Mouse (Mus musculus) lung, postnatal 10 days (tissue): ENCODE data around the gene Sp100.

Experiments
- DNase-seq: peaks from one replicate; pipeline ENCODE4 v3.0.0; 2021

Sp100 gene

GRCm38 (mm10) chr1:85703245-85704186 is 53.7 kb downstream of the Sp100 start:
- peak; percentile 92 for DNase-seq

DNA sequence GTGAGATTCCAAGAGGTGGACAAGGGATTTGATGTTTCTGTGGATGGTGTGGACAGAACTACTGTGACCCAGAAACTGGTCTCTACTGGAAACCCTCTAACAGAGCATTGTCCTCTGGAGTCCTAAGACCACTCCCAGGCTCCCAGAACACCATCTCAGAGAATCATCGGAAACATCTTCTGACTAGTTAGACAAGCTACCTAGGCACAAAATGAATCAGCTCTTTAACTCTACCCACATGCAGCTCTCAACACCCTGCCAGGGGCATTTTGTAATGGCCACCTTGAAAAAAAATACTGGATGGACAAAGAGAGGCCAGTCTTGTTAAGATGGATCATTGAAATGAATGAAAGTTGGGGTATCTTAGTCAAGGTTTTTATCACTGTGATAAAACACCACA is 55.8 kb downstream of the Sp100 start:
- no peak for DNase-seq

DNA sequence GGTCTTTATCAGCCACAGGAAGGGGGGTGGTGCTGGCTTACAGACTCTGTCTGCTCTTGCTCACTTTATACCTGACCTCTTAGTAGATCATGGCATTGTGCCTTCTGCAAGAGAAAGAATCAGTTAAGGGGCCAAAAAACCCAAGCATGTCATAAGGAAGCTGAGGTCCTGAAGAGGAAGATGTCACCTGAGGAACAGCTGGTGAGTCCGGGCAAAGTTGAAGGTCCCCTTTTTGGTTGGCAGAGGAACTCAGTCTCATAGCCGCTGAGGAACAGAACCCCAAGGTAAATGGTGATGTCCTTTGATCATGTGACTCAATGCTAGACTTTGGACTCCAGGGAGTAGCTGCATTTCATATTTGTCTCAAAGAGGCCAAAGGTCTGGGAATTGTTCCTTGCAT is 57.0 kb downstream of the Sp100 start:
- no peak for DNase-seq

GRCm38 (mm10) chr1:85714501-85714900 is 64.7 kb downstream of the Sp100 start:
- DNase-seq = no peak

GRCm38 (mm10) chr1:85716447-85717027 is 66.7 kb downstream of the Sp100 start:
- no peak for DNase-seq

DNA sequence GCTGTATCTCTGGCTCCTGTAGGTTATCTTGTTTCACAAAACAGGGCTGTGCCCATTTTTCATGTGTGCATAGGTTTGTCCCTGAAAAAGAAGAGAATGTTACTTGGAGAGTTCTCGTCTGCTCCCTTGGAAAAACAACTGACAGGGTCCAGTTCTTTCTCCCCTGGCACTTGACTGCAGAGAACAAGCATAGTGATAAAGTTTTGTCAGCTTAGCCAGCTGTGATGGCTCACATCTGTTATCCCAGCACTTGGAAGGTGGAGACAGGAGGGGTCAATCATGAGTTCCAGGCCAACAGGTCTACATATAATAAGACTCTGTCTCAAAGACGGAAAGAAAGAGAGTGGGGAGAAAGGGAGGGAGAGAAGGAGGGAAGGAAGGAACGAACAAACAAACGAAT is 69.3 kb downstream of the Sp100 start:
- no peak for DNase-seq

DNA sequence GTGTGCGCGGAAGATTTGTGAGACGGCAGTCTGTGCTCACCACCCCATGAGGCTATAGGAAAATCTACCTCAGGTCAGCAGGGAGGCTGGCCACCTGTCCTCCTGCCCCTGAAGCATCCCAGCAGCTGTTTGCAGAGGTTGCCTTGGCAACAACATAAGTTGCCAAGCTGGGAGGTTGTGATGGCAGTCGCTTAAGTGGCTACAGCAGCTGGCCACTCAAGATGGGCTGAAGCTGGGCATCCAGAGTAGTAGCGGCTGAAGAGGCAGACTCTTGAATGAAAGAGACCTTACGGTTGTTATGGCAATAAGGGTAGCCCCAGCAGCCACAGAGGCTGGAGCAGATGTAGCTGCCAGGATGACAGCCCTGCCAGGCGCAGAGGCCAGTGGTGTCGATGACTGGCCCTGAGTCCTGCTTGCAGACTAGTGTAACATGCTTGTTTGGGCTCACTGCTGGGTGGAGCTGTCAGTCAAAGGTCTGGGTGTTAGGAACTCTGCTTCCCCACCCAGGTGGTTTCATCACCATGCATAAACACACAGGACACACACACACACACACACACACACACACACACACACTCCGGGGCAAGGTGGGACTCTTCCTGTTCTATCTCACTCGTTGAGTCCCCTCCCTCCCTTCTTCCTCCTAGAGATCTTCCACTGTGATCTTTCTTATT is 70.6 kb downstream of the Sp100 start:
- no peak for DNase-seq

- no peak for DNase-seq
Observed at GRCm38 (mm10) chr1:85730471-85730870, 80.7 kb downstream of the Sp100 start.

DNA sequence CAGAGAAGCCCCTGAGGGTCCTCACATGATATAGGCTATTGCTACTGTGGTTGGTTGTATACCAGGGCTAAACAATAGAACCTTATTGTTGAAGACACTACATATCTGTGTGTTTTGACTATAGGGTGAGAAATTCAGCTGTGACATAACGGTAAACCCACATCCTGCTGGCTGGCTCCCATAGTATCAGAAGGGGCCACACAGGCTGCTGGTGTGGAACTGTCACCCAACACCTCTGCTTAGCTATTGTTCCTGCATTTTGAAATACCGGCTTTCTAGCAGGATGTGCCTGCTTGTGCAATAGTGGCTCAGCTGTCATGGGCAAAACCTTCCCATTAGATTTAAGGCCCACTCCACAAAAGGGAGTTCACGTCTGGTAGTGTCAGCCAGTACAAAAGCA is 82.8 kb downstream of the Sp100 start:
- no peak for DNase-seq

GRCm38 (mm10) chr1:85734511-85734910 is 84.7 kb downstream of the Sp100 start:
- no peak for DNase-seq

DNA sequence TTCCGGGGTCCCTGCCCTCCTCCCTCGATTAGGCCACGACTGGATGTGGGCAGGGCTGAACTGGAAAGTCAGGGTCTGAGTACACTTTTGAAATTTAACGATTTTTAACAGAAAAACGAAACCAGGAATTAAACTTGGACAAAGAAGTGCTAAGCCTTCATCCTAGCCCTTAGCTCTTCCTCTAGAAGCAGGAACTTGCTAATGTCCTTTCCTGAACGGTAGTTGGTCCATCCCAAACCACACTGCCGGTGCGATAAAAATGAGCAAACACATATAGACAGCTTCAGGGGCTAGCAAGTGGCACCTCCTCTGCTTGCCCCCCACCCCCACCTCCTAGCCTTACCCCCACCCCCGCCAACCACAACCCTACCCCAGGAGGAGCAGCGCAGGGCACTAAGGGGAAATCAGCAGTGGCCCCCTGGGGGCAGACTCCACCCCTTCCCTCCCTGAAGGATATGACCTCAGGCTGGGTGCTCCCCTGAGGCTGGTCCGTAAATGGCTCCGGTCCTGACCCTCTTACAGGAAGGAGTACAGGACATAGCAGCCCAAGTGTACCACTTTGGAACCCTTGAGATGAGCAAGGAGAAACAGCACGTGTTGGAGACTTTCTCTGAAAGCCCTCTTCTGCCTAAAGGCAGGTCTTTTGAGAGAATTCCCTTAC is 85.8 kb downstream of the Sp100 start:
- DNase-seq = peak; percentile 52

GRCm38 (mm10) chr1:85736355-85737184 is 86.8 kb downstream of the Sp100 start:
- peak; percentile 86 for DNase-seq

GRCm38 (mm10) chr1:85739000-85739399 is 89.2 kb downstream of the Sp100 start:
- no peak for DNase-seq

DNA sequence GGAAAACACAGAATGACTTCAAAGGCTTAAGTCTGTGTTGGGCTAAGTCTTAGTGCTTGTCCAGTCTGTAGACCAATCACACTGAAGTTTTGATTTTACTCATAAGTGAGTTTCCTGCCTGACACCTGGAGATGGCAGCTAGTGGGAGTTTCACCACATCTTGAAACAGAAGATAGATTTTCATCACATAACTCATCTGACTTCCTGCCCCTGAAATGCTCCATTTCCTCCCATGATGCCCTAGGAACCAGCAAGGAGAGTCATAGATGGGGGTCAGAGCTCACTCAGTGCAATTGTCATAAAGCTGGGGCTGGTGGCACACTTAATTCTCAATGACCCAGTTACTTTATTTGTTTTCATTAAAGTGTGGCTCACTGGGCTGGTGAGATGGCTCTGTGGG is 90.0 kb downstream of the Sp100 start:
- no peak for DNase-seq

- DNase-seq = no peak
Observed at GRCm38 (mm10) chr1:85740923-85741322, 91.1 kb downstream of the Sp100 start.

- DNase-seq = no peak
Observed at GRCm38 (mm10) chr1:85742333-85742732, 92.5 kb downstream of the Sp100 start.

DNA sequence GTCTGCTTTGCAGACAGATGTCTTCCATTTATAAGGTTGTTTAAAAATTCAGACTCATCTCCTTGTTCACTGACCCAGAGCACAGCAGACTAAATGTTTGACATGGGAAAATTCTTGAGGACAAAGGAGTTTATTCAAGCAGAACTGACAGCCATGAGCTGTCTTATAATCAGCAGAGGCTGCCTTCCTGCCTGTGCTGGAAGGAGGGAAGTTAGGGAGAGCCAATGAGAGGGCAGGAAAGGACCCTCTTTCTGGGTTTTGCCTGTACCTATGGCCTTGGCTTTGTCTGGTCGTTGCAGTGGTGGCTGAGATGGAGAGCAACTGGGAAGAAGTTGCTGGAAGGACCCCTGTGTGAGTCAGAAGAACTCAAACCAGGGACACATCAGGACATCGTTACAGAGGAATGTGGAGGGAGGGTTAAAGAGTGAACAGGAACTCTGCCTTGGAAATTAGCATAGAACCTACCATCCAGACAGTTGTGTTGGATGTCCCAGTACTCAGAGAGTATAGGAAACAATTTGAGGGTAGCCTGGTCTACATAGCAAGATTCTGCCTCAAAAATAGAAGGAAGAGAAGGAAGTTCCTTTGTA is 93.2 kb downstream of the Sp100 start:
- no peak for DNase-seq

DNA sequence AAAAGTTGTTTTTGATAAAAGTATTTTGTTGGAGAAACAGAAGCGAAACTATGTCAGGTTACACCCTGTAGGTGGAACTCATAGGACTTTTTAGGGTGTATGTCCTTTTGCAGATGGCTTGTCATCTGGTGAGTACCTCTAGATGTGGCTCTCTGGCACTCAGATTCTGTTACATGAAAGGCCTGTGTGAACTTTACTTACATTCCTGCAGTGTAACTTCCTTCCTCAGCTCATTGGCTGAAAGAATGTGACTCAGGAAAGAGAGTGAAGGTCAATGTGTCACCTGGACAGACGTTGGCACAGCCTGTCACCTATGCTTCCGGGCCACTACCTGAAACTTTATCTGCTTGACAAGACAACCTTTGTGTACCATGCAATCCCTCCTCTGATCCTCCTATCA is 94.8 kb downstream of the Sp100 start:
- DNase-seq = no peak

DNA sequence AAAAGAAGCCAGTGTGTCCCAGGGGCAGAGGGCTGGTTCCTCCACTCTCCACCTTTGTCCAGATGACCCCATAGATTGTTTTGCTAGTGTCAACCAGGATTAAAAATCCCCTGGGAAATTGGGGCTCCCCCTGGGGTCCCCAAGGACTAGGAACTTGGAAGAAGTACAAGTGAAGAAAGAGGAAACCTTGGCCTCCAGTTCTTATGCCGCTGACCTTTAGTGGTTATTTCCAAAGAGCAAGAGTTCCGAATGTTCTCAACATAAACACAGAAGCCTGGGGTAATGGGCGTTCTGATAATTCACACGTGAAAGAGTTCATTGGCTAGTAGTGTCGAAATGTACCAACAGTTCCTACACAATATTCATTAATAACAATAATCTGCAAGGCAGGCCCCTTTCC is 96.7 kb downstream of the Sp100 start:
- no peak for DNase-seq

DNA sequence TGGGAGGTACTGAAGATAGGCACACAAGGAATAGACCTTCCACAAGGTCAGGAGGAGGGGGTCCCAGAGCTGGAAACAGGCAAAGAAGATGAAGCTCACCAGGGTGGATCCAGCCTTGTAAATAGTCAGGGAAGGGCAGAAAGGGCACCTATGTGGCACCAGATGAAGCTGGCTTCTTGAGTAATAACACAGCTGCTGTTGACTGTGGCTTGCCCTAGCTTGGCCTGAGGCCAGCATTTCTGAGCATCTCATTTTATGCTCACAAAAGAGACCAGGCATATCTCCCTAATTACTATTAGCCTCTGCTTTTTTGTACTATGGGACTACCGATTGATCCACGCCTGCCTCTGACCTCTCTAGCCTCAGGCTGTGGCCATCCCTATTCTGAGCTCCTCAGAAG is 100.0 kb downstream of the Sp100 start:
- no peak for DNase-seq

- no peak for DNase-seq
Observed at GRCm38 (mm10) chr1:85750650-85751049, 100.9 kb downstream of the Sp100 start.

DNA sequence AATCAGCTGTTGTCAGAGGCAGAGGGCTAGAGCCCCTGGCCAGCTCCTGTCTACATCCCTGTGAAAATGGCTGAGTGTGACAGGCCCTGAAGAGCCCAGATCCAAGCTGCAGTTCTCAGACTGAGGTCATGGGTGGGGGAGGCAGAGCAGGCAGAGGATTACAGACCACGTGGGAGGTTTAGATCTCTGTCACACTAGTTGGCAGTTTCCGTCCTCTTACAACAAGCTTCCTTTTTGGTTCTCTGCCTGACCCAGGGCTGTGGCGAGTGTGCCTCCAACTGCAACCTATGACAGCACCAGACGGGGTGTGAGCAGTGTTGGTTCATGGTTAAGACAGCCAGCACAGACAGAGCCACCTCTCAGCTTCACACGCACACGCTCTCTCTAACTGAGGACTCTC is 101.7 kb downstream of the Sp100 start:
- peak; percentile 58 for DNase-seq
